Mouse (Mus musculus): ENCODE results near the gene Anxa3. TPM values are rescaled to one million over a fixed set of nuclear protein-coding genes. Genes with fewer than 3 reads are reported as not detected.

Anxa3 gene
- polyA plus RNA-seq, 1 experiment from 2014 or later, result 47.4 TPM

Other genes with a start within 250 kb of the Anxa3 start
- gene Bmp2k, start 204.3 kb downstream of the Anxa3 start, polyA plus RNA-seq (2016; fragmentation: Nextera tagmentation; extraction: Ambion mirVana), result 8.9 and 9.2 TPM in 2 replicates